Mouse (Mus musculus) forebrain, embryonic 10.5 days (tissue): ENCODE measurements at regions not wholly inside any gene's neighbourhood (a gene's known extent, or its start where the extent isn't known, plus 50 kb on each side); places are given as distances from the start of the nearest gene placed in this dataset.

Experiments used
- DNase-seq: peaks from one replicate; pipeline ENCODE4 v3.0.0-alpha.2; 2017; ENCODE audit warnings: low spot score; ENCODE audit errors: extremely low spot score
- H3K27ac ChIP-seq: fragments of 300-500 bp; sonication (generic); 2 replicates; pipeline ENCODE4 v1.5.1; 2016; ENCODE audit warnings: mild to moderate bottlenecking
- H3K27me3 ChIP-seq: fragments of 300-500 bp; sonication (generic); 2 replicates; pipeline ENCODE4 v1.6.1; 2016; ENCODE audit warnings: mild to moderate bottlenecking; ENCODE audit not compliant: poor library complexity, severe bottlenecking
- H3K36me3 ChIP-seq: fragments of 300-500 bp; sonication (generic); replicated peaks from 2 replicates; pipeline ENCODE4 v1.6.1; 2016; ENCODE audit warnings: mild to moderate bottlenecking, moderate library complexity
- H3K4me1 ChIP-seq: fragments of 300-500 bp; sonication (generic); 2 replicates; pipeline ENCODE4 v1.6.1; 2016
- H3K4me3 ChIP-seq: fragments of 300-500 bp; sonication (generic); 2 replicates; pipeline ENCODE4 v1.5.1; 2016; ENCODE audit warnings: mild to moderate bottlenecking, moderate library complexity
- H3K9me3 ChIP-seq: fragments of 300-500 bp; sonication (generic); 2 replicates; pipeline ENCODE4 v1.6.1; 2016; ENCODE audit warnings: mild to moderate bottlenecking, moderate library complexity
- WGBS: fragments of 180-500 bp; shearing (Covaris S2); methylation state at CpG from one replicate; pipeline ENCODE4 v1.1.7; 2016; 5-methylcytosine and 5-hydroxymethylcytosine counted together

- H3K36me3 ChIP-seq: no peaks in the 10 kb centered on the region
- no peaks in the 10 kb centered on the region for H3K27me3 ChIP-seq
- 86% methylated on average over 3 of the region's 3 CpGs for WGBS
- no peak overlapping the region for H3K4me3 ChIP-seq
- no peak for DNase-seq
- H3K9me3 ChIP-seq: no peaks in the 10 kb centered on the region
- no peaks in the 10 kb centered on the region for H3K4me1 ChIP-seq
- no peak overlapping the region for H3K27ac ChIP-seq
Measured at GRCm38 (mm10) chr3:14952169-14952729, 66.2 kb downstream of the Car2 start.

- Histone ChIP-seq H3K36me3 (no peaks in the 10 kb centered on the region), H3K27ac (no peak overlapping the region), H3K4me1 (no peaks in the 10 kb centered on the region), H3K4me3 (no peak overlapping the region), H3K9me3 (no peaks in the 10 kb centered on the region), H3K27me3 (no peaks in the 10 kb centered on the region)
- 49% methylated on average over 3 of the region's 3 CpGs for WGBS
- DNase-seq: no peak
Measured at GRCm38 (mm10) chr3:14952951-14953350, 66.9 kb downstream of the Car2 start.

DNA sequence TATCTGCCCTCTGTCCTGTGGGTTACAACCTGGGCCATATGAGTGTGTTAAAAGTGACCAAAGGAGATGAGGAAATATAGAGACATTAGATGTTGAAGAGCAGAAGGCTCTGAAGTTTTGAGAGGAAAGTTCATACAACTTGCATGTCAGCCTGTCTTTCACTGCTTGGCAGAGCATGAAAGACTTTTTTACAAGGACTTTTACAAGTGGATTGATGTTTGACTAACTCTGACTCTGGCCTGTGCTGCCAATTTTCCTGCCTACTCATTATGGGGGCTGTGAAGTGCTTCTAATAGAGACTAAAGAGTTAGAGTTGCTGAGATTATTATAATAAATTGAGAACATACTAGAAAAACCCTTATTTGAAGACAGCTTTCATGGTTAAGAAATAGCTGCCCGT is 71.4 kb downstream of the Car2 start:
- no peaks in the 10 kb centered on the region for H3K36me3 ChIP-seq
- H3K4me1 ChIP-seq: peaks cover 11% of the 10 kb centered on the region
- H3K27ac ChIP-seq: no peak overlapping the region
- WGBS: 82% methylated on average over 1 of the region's 1 CpGs
- H3K27me3 ChIP-seq: no peaks in the 10 kb centered on the region
- no peaks in the 10 kb centered on the region for H3K9me3 ChIP-seq
- no peak overlapping the region for H3K4me3 ChIP-seq
- DNase-seq: no peak

DNA sequence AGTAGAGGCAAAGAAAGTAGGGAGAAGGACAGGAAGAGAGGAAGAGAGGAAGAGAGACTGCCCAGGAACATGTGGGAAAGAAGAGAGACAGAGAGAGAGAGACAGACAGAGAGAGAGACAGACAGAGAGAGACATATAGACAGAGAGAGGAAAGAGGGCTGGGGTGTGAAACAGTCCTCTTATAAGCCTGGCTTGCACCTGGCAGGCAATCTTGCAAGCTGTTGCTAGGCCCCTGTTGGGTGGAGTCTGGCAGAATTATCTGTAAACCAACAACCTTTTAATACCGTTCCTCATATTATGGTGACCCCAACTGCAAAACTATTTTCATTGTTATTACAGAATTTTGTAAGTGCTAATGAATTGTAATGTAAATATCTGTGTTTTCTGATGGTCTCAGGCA is 72.2 kb downstream of the Car2 start:
- H3K36me3 ChIP-seq: no peaks in the 10 kb centered on the region
- peaks cover 11% of the 10 kb centered on the region for H3K4me1 ChIP-seq
- no peaks in the 10 kb centered on the region for H3K27me3 ChIP-seq
- 79% methylated on average over 1 of the region's 1 CpGs for WGBS
- H3K9me3 ChIP-seq: no peaks in the 10 kb centered on the region
- H3K4me3 ChIP-seq: no peak overlapping the region
- no peak for DNase-seq
- no peak overlapping the region for H3K27ac ChIP-seq

- peak; percentile 16 for DNase-seq
- H3K27ac ChIP-seq: no peak overlapping the region
Measured at GRCm38 (mm10) chr3:14959586-14959985, 73.5 kb downstream of the Car2 start.

DNA sequence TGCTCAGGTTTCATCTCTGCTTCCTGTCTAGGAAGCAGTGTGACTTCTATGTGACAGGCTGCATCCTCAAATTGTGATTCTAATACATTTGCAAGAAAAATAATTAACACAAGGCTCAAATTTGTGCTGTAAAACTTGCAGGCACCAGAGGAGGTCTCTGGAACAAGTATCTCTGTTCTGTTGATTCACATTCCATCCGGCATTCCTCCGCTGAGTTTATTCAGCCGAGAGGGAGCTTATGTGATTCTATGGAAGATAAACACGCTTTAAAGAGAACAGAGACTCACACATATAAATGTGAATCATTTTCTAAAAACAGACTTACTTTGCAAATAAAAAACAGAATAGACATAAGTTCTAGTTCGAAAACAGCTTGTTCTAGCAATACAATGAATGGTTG is 78.7 kb downstream of the Car2 start:
- H3K4me1 ChIP-seq: peaks cover 3% of the 10 kb centered on the region
- H3K36me3 ChIP-seq: no peaks in the 10 kb centered on the region
- H3K27ac ChIP-seq: no peak overlapping the region
- no peaks in the 10 kb centered on the region for H3K27me3 ChIP-seq
- DNase-seq: no peak
- H3K9me3 ChIP-seq: no peaks in the 10 kb centered on the region
- H3K4me3 ChIP-seq: no peak overlapping the region
- 89% methylated on average over 5 of the region's 5 CpGs for WGBS

More at GRCm38 (mm10) chr3:14959586-14959985, 73.5 kb downstream of the Car2 start:
- H3K36me3 ChIP-seq: no peaks in the 10 kb centered on the region
- H3K4me3 ChIP-seq: no peak overlapping the region
- 0% methylated on average over 1 of the region's 1 CpGs for WGBS
- no peaks in the 10 kb centered on the region for H3K9me3 ChIP-seq
- H3K4me1 ChIP-seq: peaks cover 11% of the 10 kb centered on the region
- no peaks in the 10 kb centered on the region for H3K27me3 ChIP-seq

GRCm38 (mm10) chr3:14965438-14966044 is 79.5 kb downstream of the Car2 start:
- 89% methylated on average over 5 of the region's 5 CpGs for WGBS
- Histone ChIP-seq H3K4me3 (no peak overlapping the region), H3K27ac (no peak overlapping the region), H3K9me3 (no peaks in the 10 kb centered on the region), H3K4me1 (no peaks in the 10 kb centered on the region), H3K36me3 (no peaks in the 10 kb centered on the region), H3K27me3 (no peaks in the 10 kb centered on the region)
- DNase-seq: no peak

DNA sequence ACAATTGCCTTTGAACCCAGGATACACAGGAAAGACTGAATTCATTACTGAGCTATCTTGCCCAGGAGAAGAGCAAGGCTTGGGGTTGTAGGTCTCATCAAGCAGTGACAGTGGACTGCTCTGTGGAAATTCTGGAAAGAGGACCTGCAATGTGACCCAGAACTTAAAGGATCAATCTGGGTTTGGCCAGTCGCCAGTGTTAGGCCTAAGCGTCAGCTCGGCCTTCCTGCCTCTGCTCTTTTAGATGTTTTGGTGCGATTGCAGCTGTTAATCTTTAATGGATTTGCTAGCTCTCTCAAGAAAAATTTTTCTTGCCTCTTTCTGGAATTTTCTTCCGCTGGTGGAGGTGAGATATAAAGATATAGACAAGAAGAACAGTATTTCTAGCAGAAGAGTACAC is 81.2 kb downstream of the Car2 start:
- no peak overlapping the region for H3K4me3 ChIP-seq
- no peak for DNase-seq
- no peaks in the 10 kb centered on the region for H3K27me3 ChIP-seq
- H3K4me1 ChIP-seq: no peaks in the 10 kb centered on the region
- WGBS: 95% methylated on average over 5 of the region's 5 CpGs
- H3K36me3 ChIP-seq: no peaks in the 10 kb centered on the region
- H3K27ac ChIP-seq: no peak overlapping the region
- no peaks in the 10 kb centered on the region for H3K9me3 ChIP-seq

GRCm38 (mm10) chr3:14968345-14968744 is 82.3 kb downstream of the Car2 start:
- WGBS: 69% methylated on average over 1 of the region's 1 CpGs
- H3K4me1 ChIP-seq: no peaks in the 10 kb centered on the region
- no peak overlapping the region for H3K4me3 ChIP-seq
- H3K27ac ChIP-seq: no peak overlapping the region
- no peak for DNase-seq
- no peaks in the 10 kb centered on the region for H3K36me3 ChIP-seq
- H3K9me3 ChIP-seq: no peaks in the 10 kb centered on the region
- no peaks in the 10 kb centered on the region for H3K27me3 ChIP-seq

GRCm38 (mm10) chr3:14969698-14970097 is 83.6 kb downstream of the Car2 start:
- H3K27me3 ChIP-seq: no peaks in the 10 kb centered on the region
- no peak for DNase-seq
- H3K9me3 ChIP-seq: no peaks in the 10 kb centered on the region
- H3K36me3 ChIP-seq: no peaks in the 10 kb centered on the region
- no peaks in the 10 kb centered on the region for H3K4me1 ChIP-seq
- WGBS: 91% methylated on average over 6 of the region's 6 CpGs
- H3K4me3 ChIP-seq: no peak overlapping the region
- H3K27ac ChIP-seq: no peak overlapping the region

DNA sequence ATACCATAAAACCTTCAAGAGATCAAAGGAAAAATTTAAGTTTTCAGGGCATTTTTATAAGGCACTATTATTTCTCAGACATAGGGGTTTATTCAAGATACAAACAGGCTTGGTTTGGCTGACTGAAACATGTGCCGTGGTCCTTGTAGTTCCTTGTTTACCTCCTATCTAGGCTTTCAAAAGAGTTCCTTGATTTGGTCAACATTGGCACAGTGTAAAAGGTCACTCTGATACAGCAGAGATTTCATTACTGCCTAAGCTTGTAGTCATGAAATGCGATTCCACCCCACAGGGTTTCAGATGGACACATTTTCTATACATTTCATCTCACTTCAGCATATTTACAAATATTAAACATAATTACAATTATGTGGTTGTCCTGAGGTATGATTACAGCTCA is 85.6 kb downstream of the Car2 start:
- 88% methylated on average over 2 of the region's 2 CpGs for WGBS
- no peaks in the 10 kb centered on the region for H3K27me3 ChIP-seq

DNA sequence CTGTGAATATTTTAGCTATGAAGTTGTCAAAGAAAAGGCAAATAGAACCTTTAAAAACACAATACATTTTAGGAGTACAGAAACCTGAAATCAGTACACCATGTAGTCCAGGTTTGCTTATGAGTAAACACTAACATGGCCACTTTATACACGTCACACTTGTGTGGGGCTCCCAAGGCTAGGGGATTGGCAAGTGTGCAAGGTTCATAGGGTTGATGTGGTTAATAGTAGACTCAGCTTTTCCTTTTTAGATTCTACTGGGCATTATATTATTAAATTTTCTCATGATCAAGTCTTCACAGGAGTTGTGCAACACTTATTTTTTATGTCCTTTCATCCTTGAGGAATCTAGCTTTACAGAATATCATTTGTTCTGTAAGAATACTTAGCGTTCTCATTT is 88.7 kb downstream of the Car2 start:
- no peaks in the 10 kb centered on the region for H3K27me3 ChIP-seq
- 91% methylated on average over 2 of the region's 2 CpGs for WGBS
- no peaks in the 10 kb centered on the region for H3K36me3 ChIP-seq

More for the DNA sequence above, 85.6 kb downstream of the Car2 start:
- no peak for DNase-seq
- Histone ChIP-seq H3K4me3 (no peak overlapping the region), H3K36me3 (no peaks in the 10 kb centered on the region), H3K27ac (no peak overlapping the region), H3K4me1 (no peaks in the 10 kb centered on the region), H3K9me3 (no peaks in the 10 kb centered on the region)

GRCm38 (mm10) chr3:14975203-14975602 is 89.1 kb downstream of the Car2 start:
- WGBS: 94% methylated on average over 2 of the region's 2 CpGs
- 0 out of 2 replicates have a peak, but pooled peaks cover 5% of the 10 kb centered on the region for H3K4me1 ChIP-seq
- H3K36me3 ChIP-seq: no peaks in the 10 kb centered on the region
- no peaks in the 10 kb centered on the region for H3K27me3 ChIP-seq
- H3K9me3 ChIP-seq: no peaks in the 10 kb centered on the region
- no peak overlapping the region for H3K27ac ChIP-seq
- DNase-seq: no peak
- H3K4me3 ChIP-seq: no peak overlapping the region

More for the DNA sequence above, 88.7 kb downstream of the Car2 start:
- 0 out of 2 replicates have a peak, but pooled peaks cover 5% of the 10 kb centered on the region for H3K4me1 ChIP-seq
- no peak for DNase-seq
- H3K9me3 ChIP-seq: no peaks in the 10 kb centered on the region
- H3K27ac ChIP-seq: no peak overlapping the region
- H3K4me3 ChIP-seq: no peak overlapping the region
